Mouse (Mus musculus) frontal cortex, postnatal 25 days (tissue): ENCODE measurements around the gene Olfr715.
"Not testable (repeated sequence)": the region's sequence is repeated elsewhere in the genome, so short reads cannot be mapped to it uniquely, and the experiment has no call there.

Experiments
- DNase-seq, 2 experiments: peaks; one replicate each; pipeline ENCODE4 v3.0.0; 2022; ENCODE audit warnings: low spot score in 2 of 2

Olfr715 gene

GRCm38 (mm10) chr7:107130983-107131382 is at the start of gene Olfr715:
Gene Olfr715 (minus strand): TSS chr7:107131083.
- DNase-seq, result not testable (repeated sequence)

GRCm38 (mm10) chr7:107180406-107180805 is 49.5 kb upstream of the Olfr715 start:
- DNase-seq, result no peak

GRCm38 (mm10) chr7:107166690-107167089 is 35.8 kb upstream of the Olfr715 start, which contains the start of gene Nlrp14:
Gene Nlrp14 (plus strand): TSS chr7:107166990.
- DNase-seq, result no peak

- DNase-seq, result not testable (repeated sequence)
These were observed 7.1 kb upstream of the Olfr715 start, which contains the start of gene Olfr716 for GRCm38 (mm10) chr7:107138027-107138426. Gene Olfr716 (plus strand): TSS chr7:107138327.

GRCm38 (mm10) chr7:107110269-107110668 is 20.6 kb downstream of the Olfr715 start, which contains the start of gene Olfr715b:
Gene Olfr715b (minus strand): TSS chr7:107110369.
- not testable (repeated sequence) for DNase-seq

- DNase-seq, result no peak
These were observed 38.0 kb downstream of the Olfr715 start, which contains the start of gene Olfr17 for GRCm38 (mm10) chr7:107092920-107093319. Gene Olfr17 (plus strand): TSS chr7:107093220.
